Mouse (Mus musculus) myocyte (in vitro differentiated cells): Measurements from ENCODE around the gene Mipep.

Source experiments
- E2F4 ChIP-seq: IDR thresholded peaks from one replicate; pipeline ENCODE4 v1.6.1; 2011; ENCODE audit warnings: mild to moderate bottlenecking, control low read depth, moderate library complexity; ENCODE audit not compliant: insufficient read depth
- MAX ChIP-seq: IDR thresholded peaks from one replicate; pipeline ENCODE4 v1.6.1; 2011; ENCODE audit warnings: low read depth, mild to moderate bottlenecking, control low read depth
- MYOD1 ChIP-seq, 3 experiments: IDR thresholded peaks; one replicate each; pipeline ENCODE4 v1.6.1; 2011; ENCODE audit warnings: control low read depth in 2 of 3, low read depth in 2 of 3, mild to moderate bottlenecking in 2 of 3, moderate library complexity in 1 of 3; ENCODE audit not compliant: insufficient read length in 2 of 3, control insufficient read depth in 1 of 3
- MYOG ChIP-seq, 3 experiments: IDR thresholded peaks; one replicate each; pipeline ENCODE4 v1.6.1; 2011; ENCODE audit warnings: control low read depth in 2 of 3, low read depth in 2 of 3, mild to moderate bottlenecking in 2 of 3; ENCODE audit not compliant: insufficient read length in 2 of 3, control insufficient read depth in 1 of 3, insufficient read depth in 1 of 3
- POLR2A ChIP-seq: IDR thresholded peaks from one replicate; pipeline ENCODE4 v1.6.1; 2011; ENCODE audit warnings: low read depth, mild to moderate bottlenecking, control low read depth, moderate library complexity; ENCODE audit not compliant: insufficient read length
- POLR2AphosphoS2 ChIP-seq: IDR thresholded peaks from one replicate; pipeline ENCODE4 v1.6.1; 2011; ENCODE audit warnings: low read depth, control low read depth; ENCODE audit not compliant: insufficient read length
- REST ChIP-seq: IDR thresholded peaks from one replicate; pipeline ENCODE4 v1.6.1; 2011; ENCODE audit warnings: mild to moderate bottlenecking, control low read depth, moderate library complexity; ENCODE audit not compliant: insufficient read depth, insufficient read length
- TCF12 ChIP-seq: IDR thresholded peaks from one replicate; pipeline ENCODE4 v1.6.1; 2011; ENCODE audit warnings: mild to moderate bottlenecking, control low read depth; ENCODE audit not compliant: poor library complexity, insufficient read depth, severe bottlenecking
- TCF3 ChIP-seq: IDR thresholded peaks from one replicate; pipeline ENCODE4 v1.6.1; 2011; ENCODE audit warnings: low read depth, control low read depth; ENCODE audit not compliant: insufficient read length
- USF1 ChIP-seq: IDR thresholded peaks from one replicate; pipeline ENCODE4 v1.6.1; 2011; ENCODE audit warnings: low read depth, mild to moderate bottlenecking, control low read depth, moderate library complexity

GRCm38 (mm10) chr14:60866399-60866798 is 82.0 kb downstream of the Mipep start:
- TF ChIP-seq POLR2A (no peak), TCF12 (no peak), USF1 (no peak), MYOD1 (IDR thresholded peaks at IDR 0.05; ENCODE audit: control insufficient read depth in 1 of 3, insufficient read length in 2 of 3, low read depth in 2 of 3) (no peak), MYOG (IDR thresholded peaks at IDR 0.05; ENCODE audit: control insufficient read depth in 1 of 3, insufficient read depth in 1 of 3, insufficient read length in 2 of 3, low read depth in 2 of 3) (no peak), REST (no peak), POLR2AphosphoS2 (no peak), MAX (no peak), E2F4 (no peak), TCF3 (no peak)
